Mouse (Mus musculus) CH12.LX (cell line): ENCODE measurements around the gene Gnpnat1. TPM values are rescaled to one million over a fixed set of nuclear protein-coding genes. Genes with fewer than 3 reads are reported as not detected.

Experiments used
- DNase-seq: peaks from one replicate; pipeline ENCODE4 v3.0.0-alpha.2; 2013; ENCODE audit errors: extremely low read depth
- H3K27ac ChIP-seq: 2 replicates; pipeline ENCODE4 v1.5.1; 2012; ENCODE audit warnings: low read depth, mild to moderate bottlenecking, control low read depth, moderate library complexity; ENCODE audit not compliant: insufficient read depth
- H3K27me3 ChIP-seq: replicated peaks from 2 replicates; pipeline ENCODE3; 2012; ENCODE audit warnings: inconsistent platforms
- H3K36me3 ChIP-seq, 2 experiments: replicated peaks in 1 of 2; 2 replicates each; pipeline versions ENCODE3 to v1.6.1; 2012; ENCODE audit warnings: inconsistent platforms in 1 of 2, low read length in 1 of 2, mild to moderate bottlenecking in 1 of 2, mixed read lengths in 1 of 2, moderate library complexity in 1 of 2; ENCODE audit not compliant: control insufficient read depth in 1 of 2, insufficient read depth in 1 of 2
- H3K4me1 ChIP-seq, 2 experiments: 2 replicates each; pipeline ENCODE4 v1.6.1; 2012; ENCODE audit warnings: inconsistent platforms in 1 of 2, moderate library complexity in 1 of 2; ENCODE audit not compliant: insufficient read depth in 2 of 2, control insufficient read depth in 1 of 2
- H3K4me2 ChIP-seq: 2 replicates; pipeline ENCODE4 v1.6.1; 2012; ENCODE audit warnings: low read depth, mild to moderate bottlenecking, control low read depth; ENCODE audit not compliant: poor library complexity, insufficient read depth, severe bottlenecking
- H3K4me3 ChIP-seq, 3 experiments: fragments of 150-350 bp in 1 of 3; sonication (generic) in 1 of 3; replicated peaks in 1 of 3; 2 replicates each; pipeline versions ENCODE3 to v1.5.1; 2011 to 2012; ENCODE audit warnings: low read depth in 2 of 3, low read length in 2 of 3, mild to moderate bottlenecking in 2 of 3, moderate library complexity in 2 of 3, control low read depth in 1 of 3, improper control_type of control experiment in 1 of 3, inconsistent platforms in 1 of 3, mixed read lengths in 1 of 3; ENCODE audit not compliant: poor library complexity in 1 of 3
- H3K79me2 ChIP-seq: replicated peaks from 2 replicates; pipeline ENCODE4 v1.6.1; 2012; ENCODE audit warnings: mild to moderate bottlenecking, moderate library complexity; ENCODE audit not compliant: control insufficient read depth, poor library complexity, insufficient read depth, severe bottlenecking; ENCODE audit errors: extremely low read depth
- H3K9ac ChIP-seq: 2 replicates; pipeline ENCODE4 v1.6.1; 2012; ENCODE audit warnings: low read depth, mild to moderate bottlenecking, control low read depth, moderate library complexity; ENCODE audit not compliant: insufficient read depth
- H3K9me3 ChIP-seq: replicated peaks from 2 replicates; pipeline ENCODE3; 2012; ENCODE audit warnings: low read length, inconsistent platforms, mixed read lengths
- BHLHE40 ChIP-seq: IDR thresholded peaks from 2 replicates; pipeline ENCODE4 v1.6.1; 2011; ENCODE audit warnings: mild to moderate bottlenecking, low read depth, low read length, improper control_type of control experiment
- CHD2 ChIP-seq: IDR thresholded peaks from 2 replicates; pipeline ENCODE4 v1.6.1; 2011; ENCODE audit warnings: low read length, improper control_type of control experiment
- CTCF ChIP-seq, 2 experiments: IDR thresholded peaks in 1 of 2; conservative IDR thresholded peaks in 1 of 2; 2 replicates each; pipeline ENCODE4 v1.5.1; 2011 to 2012; ENCODE audit warnings: low read depth in 2 of 2, low read length in 2 of 2, improper control_type of control experiment in 1 of 2, inconsistent platforms in 1 of 2, mild to moderate bottlenecking in 1 of 2, moderate library complexity in 1 of 2
- E2F4 ChIP-seq: IDR thresholded peaks from 2 replicates; pipeline ENCODE4 v1.6.1; 2011; ENCODE audit warnings: low read depth, low read length, improper control_type of control experiment; ENCODE audit not compliant: insufficient replicate concordance
- ELF1 ChIP-seq: IDR thresholded peaks from 2 replicates; pipeline ENCODE4 v1.6.1; 2014; ENCODE audit warnings: low read depth, mild to moderate bottlenecking, inconsistent platforms, low read length, improper control_type of control experiment
- HCFC1 ChIP-seq: IDR thresholded peaks from 2 replicates; pipeline ENCODE4 v1.6.1; 2012; ENCODE audit warnings: low read depth, mild to moderate bottlenecking, inconsistent platforms, low read length, improper control_type of control experiment
- IRF4 ChIP-seq: IDR thresholded peaks from 2 replicates; pipeline ENCODE4 v1.6.1; 2014; ENCODE audit warnings: low read depth, mild to moderate bottlenecking, inconsistent platforms, low read length, improper control_type of control experiment
- JUN ChIP-seq: IDR thresholded peaks from 2 replicates; pipeline ENCODE4 v1.6.1; 2011; ENCODE audit warnings: low read depth, mild to moderate bottlenecking, low read length, improper control_type of control experiment, moderate library complexity; ENCODE audit not compliant: insufficient read depth
- JUND ChIP-seq: conservative IDR thresholded peaks from 2 replicates; pipeline ENCODE4 v1.6.1; 2011; ENCODE audit warnings: low read depth, low read length, improper control_type of control experiment
- KAT2A ChIP-seq: IDR thresholded peaks from 2 replicates; pipeline ENCODE4 v1.6.1; 2012; ENCODE audit warnings: low read length, improper control_type of control experiment, inconsistent platforms; ENCODE audit not compliant: insufficient replicate concordance
- MAFK ChIP-seq: IDR thresholded peaks from 2 replicates; pipeline ENCODE4 v1.6.1; 2011; ENCODE audit warnings: low read length, improper control_type of control experiment; ENCODE audit not compliant: insufficient replicate concordance
- MAX ChIP-seq: IDR thresholded peaks from 2 replicates; pipeline ENCODE4 v1.6.1; 2011; ENCODE audit warnings: low read length, improper control_type of control experiment
- MAZ ChIP-seq: IDR thresholded peaks from 2 replicates; pipeline ENCODE4 v1.6.1; 2012; ENCODE audit warnings: low read depth, mild to moderate bottlenecking, inconsistent platforms, low read length, improper control_type of control experiment, moderate library complexity
- MEF2A ChIP-seq: IDR thresholded peaks from 2 replicates; pipeline ENCODE4 v1.6.1; 2014; ENCODE audit warnings: low read depth, mild to moderate bottlenecking, inconsistent platforms, low read length, improper control_type of control experiment, borderline replicate concordance
- MXI1 ChIP-seq: IDR thresholded peaks from 2 replicates; pipeline ENCODE4 v1.6.1; 2011; ENCODE audit warnings: mild to moderate bottlenecking, low read depth, low read length, improper control_type of control experiment
- NRF1 ChIP-seq: IDR thresholded peaks from 2 replicates; pipeline ENCODE4 v1.6.1; 2014; ENCODE audit warnings: low read depth, mild to moderate bottlenecking, inconsistent platforms, low read length, improper control_type of control experiment, moderate library complexity
- PAX5 ChIP-seq: IDR thresholded peaks from 2 replicates; pipeline ENCODE4 v1.6.1; 2012; ENCODE audit warnings: low read length, inconsistent platforms, mixed read lengths
- POLR2AphosphoS2 ChIP-seq: IDR thresholded peaks from 2 replicates; pipeline ENCODE4 v1.6.1; 2011; ENCODE audit warnings: low read depth, low read length, improper control_type of control experiment
- RAD21 ChIP-seq: IDR thresholded peaks from 2 replicates; pipeline ENCODE4 v1.6.1; 2011; ENCODE audit warnings: low read depth, mild to moderate bottlenecking, low read length, improper control_type of control experiment, moderate library complexity
- RCOR1 ChIP-seq: conservative IDR thresholded peaks from 2 replicates; pipeline ENCODE4 v1.6.1; 2012; ENCODE audit warnings: low read depth, mild to moderate bottlenecking, inconsistent platforms, low read length, improper control_type of control experiment
- SMC3 ChIP-seq: IDR thresholded peaks from 2 replicates; pipeline ENCODE4 v1.6.1; 2011; ENCODE audit warnings: low read depth, low read length, improper control_type of control experiment
- UBTF ChIP-seq: IDR thresholded peaks from 2 replicates; pipeline ENCODE4 v1.6.1; 2012; ENCODE audit warnings: low read depth, mild to moderate bottlenecking, inconsistent platforms, low read length, improper control_type of control experiment, moderate library complexity
- USF1 ChIP-seq: IDR thresholded peaks from 2 replicates; pipeline ENCODE4 v1.6.1; 2014; ENCODE audit warnings: low read depth, mild to moderate bottlenecking, inconsistent platforms, low read length, improper control_type of control experiment
- USF2 ChIP-seq: conservative IDR thresholded peaks from 2 replicates; pipeline ENCODE4 v1.6.1; 2011; ENCODE audit warnings: low read depth, low read length, improper control_type of control experiment
- ZC3H11A ChIP-seq: IDR thresholded peaks from 2 replicates; pipeline ENCODE4 v1.6.1; 2012; ENCODE audit warnings: low read depth, mild to moderate bottlenecking, inconsistent platforms, low read length, improper control_type of control experiment
- ZMIZ1 ChIP-seq: IDR thresholded peaks from 2 replicates; pipeline ENCODE4 v1.6.1; 2012; ENCODE audit warnings: low read depth, mild to moderate bottlenecking, inconsistent platforms, low read length, improper control_type of control experiment
- dilution Hi-C: fragments of 300-500 bp; cut with MboI; formaldehyde crosslinking; loops from 2 replicates; pipeline ENCODE4 v1.14.3; 2020; ENCODE audit warnings: low sequenced_read_pairs; ENCODE audit not compliant: extremely low pct_unique_long_range_greater_than_20kb, extremely low pct_ligation_motif_present
- in situ Hi-C: fragments of 300-500 bp; cut with MboI; formaldehyde crosslinking; loops from 3 replicates; pipeline ENCODE4 v1.14.3; 2019; ENCODE audit warnings: low sequenced_read_pairs, low pct_ligation_motif_present, low pct_unique_long_range_greater_than_20kb, mixed read lengths
- polyA plus RNA-seq: library from polyadenylated mRNA; unstranded; fragments of >175 nt; gene quantifications from 2 replicates; pipeline ENCODE4 v1.2.1, GENCODE M21; 2012; ENCODE audit warnings: low read depth; ENCODE audit not compliant: insufficient read length
- total RNA-seq, 2 experiments: library from RNA; depleted of rRNA; stranded (reverse); fragments of 300-350 nt in 1 of 2; fragments of >200 nt in 1 of 2; gene quantifications; 2 replicates each; pipeline ENCODE4 v1.2.3; 2012 to 2014

The Gnpnat1 gene
- total and polyA plus RNA-seq, 3 experiments: 28.6 to 82.9 (median 42.8) TPM

DNA sequence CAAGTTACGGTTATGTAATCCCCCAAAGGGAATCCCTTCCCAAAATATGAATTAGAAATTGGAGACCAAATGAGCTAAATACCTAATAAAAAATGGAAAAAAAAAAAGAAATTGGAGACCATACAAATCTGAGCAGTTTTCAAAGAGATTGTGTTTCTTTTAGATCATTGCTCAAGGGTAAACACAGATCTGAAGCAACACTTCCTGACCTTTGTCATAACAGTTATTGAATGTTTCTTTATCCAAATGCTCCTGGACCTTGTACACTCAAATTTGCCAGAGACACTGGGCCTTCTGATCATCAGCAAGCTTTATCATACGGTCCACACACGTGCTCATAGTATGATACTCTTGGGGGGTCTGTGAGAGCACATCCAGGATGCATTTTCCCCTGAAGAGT, 13.8 kb upstream of the Gnpnat1 start:
- dilution Hi-C loops: no loop called here
- Histone ChIP-seq H3K36me3 (no peaks in the 10 kb centered on the region), H3K4me2 (no peak overlapping the region), H3K4me3 (no peak overlapping the region), H3K27me3 (no peaks in the 10 kb centered on the region), H3K79me2 (no peaks in the 10 kb centered on the region), H3K27ac (no peak overlapping the region), H3K9me3 (no peaks in the 10 kb centered on the region), H3K4me1 (peaks cover 0 to 3% of the 10 kb centered on the region in 2 experiments; a peak in 1 of 4 replicates), H3K9ac (no peak overlapping the region)
- no peak for TF ChIP-seq PAX5
- no peak for TF ChIP-seq UBTF
- TF ChIP-seq POLR2AphosphoS2: no peak
- TF ChIP-seq RCOR1: no peak
- no peak for TF ChIP-seq BHLHE40
- TF ChIP-seq MEF2A: no peak
- TF ChIP-seq ZMIZ1: no peak
- no peak for TF ChIP-seq CTCF (conservative IDR thresholded peaks at IDR 0.05 in 1 of 2, IDR thresholded peaks at IDR 0.05 in 1 of 2; ENCODE audit: low read depth in 2 of 2, low read length in 2 of 2)
- TF ChIP-seq MAX: no peak
- TF ChIP-seq HCFC1: no peak
- TF ChIP-seq CHD2: no peak
- no peak for TF ChIP-seq ZC3H11A
- no peak for TF ChIP-seq ELF1
- no peak for TF ChIP-seq MXI1
- TF ChIP-seq USF2: no peak
- no peak for TF ChIP-seq E2F4
- DNase-seq: no peak
- in situ Hi-C loops: loop anchor here (10.0 kb wide), 1 partner anchor 356 kb away; no protein-coding TSS in a partner anchor

- in situ Hi-C loops: loop anchor here (10.0 kb wide), 1 partner anchor 359 kb away; no protein-coding TSS in a partner anchor
- no peaks in the 10 kb centered on the region; a peak in 1 of 4 replicates for H3K4me1 ChIP-seq
- no peak for DNase-seq
- no peak overlapping the region for H3K4me3 ChIP-seq
- no peaks in the 10 kb centered on the region for H3K79me2 ChIP-seq
- H3K36me3 ChIP-seq: no peaks in the 10 kb centered on the region
- H3K9ac ChIP-seq: no peak overlapping the region
- no peak for TF ChIP-seq MEF2A
- no peak for TF ChIP-seq ZMIZ1
- TF ChIP-seq JUN: no peak
- no peak for TF ChIP-seq KAT2A
- no peak for TF ChIP-seq USF2
- no peak for TF ChIP-seq SMC3
- TF ChIP-seq CTCF (conservative IDR thresholded peaks at IDR 0.05 in 1 of 2, IDR thresholded peaks at IDR 0.05 in 1 of 2; ENCODE audit: low read depth in 2 of 2, low read length in 2 of 2): no peak
- no peak for TF ChIP-seq PAX5
- no peak for TF ChIP-seq ZC3H11A
- TF ChIP-seq IRF4: no peak
- TF ChIP-seq MAFK: no peak
- no peak for TF ChIP-seq JUND
- TF ChIP-seq UBTF: no peak
- TF ChIP-seq MAZ: no peak
- no peak for TF ChIP-seq NRF1
- TF ChIP-seq RAD21: no peak
- no peak for TF ChIP-seq USF1
- dilution Hi-C loops: no loop called here
- H3K27me3 ChIP-seq: no peaks in the 10 kb centered on the region
- H3K9me3 ChIP-seq: no peaks in the 10 kb centered on the region
- H3K27ac ChIP-seq: no peak overlapping the region
- no peak overlapping the region for H3K4me2 ChIP-seq
Measured at GRCm38 (mm10) chr14:45416265-45416664, 11.6 kb upstream of the Gnpnat1 start.
